Mouse (Mus musculus) CD4-positive, CD25-positive, alpha-beta regulatory T cell, adult 2 months (primary cell): ENCODE measurements around the gene Kcnj8.
A peak's percentile ranks its signal among the peaks of the same experiment; 100 is the strongest.
"Not testable (repeated sequence)": the region's sequence is repeated elsewhere in the genome, so short reads cannot be mapped to it uniquely, and the experiment has no call there.

ENCODE experiments used
- DNase-seq: peaks from one replicate; pipeline ENCODE4 v3.0.0-alpha.2; 2012; ENCODE audit warnings: low read depth, low spot score

Kcnj8 gene

DNA sequence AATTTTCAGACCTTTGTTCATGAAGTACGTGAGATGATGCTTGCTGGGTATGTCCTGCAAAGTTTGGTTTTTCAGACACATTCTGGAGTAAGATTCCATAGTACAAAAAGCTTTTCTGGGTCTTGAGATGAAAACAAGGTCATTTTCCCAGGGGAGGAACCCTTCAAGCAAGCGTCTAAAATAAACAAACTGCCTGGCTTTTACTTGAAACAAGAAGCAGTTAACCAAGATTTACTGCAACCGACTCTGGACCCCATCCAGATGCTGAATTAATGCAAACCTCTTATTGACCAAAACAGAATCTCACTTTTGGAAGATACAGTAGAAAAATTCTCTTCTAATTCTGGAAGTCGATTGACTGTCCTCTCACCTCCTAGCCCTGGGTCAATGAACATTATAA lies 20.5 kb downstream of the Kcnj8 start:
- no peak for DNase-seq

DNA sequence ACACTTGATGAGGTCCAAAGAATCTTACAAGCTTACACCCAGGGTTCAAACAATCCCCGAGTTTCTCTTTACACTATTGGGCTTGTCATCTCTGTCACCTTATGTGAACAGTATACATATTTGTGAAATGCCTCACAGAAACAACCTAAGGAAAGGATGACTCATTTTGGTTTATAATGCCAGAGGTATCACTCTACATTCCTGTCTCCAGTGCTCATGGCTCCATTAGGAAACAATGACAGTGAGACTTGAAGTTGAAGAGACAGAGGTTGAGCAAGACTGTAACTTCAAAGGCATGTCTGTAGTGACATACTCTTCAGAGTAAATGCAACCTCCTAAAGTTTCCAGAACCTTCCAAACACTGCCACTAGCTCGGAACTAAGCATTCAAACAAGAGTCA lies 23.0 kb downstream of the Kcnj8 start:
- DNase-seq, result no peak

DNA sequence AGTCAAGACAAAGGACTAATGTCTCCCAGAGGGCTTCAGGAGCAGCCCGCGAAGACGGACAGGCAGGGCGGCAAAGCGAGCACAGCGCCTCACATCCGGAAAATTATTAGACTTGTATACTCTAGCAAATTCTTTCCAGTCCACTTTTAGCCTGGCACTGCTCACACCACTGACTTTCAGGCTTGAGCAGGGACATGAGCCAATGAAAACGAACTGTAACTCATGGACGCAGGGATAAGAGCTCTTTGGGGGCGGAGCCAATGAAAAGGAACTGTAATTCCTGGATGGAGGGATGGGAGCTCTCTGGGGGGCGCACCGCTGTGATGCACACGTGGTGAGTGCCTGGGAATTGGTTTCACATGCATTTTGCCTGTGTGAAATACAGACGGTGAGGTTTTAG lies 26.3 kb downstream of the Kcnj8 start:
- DNase-seq, result no peak

DNA sequence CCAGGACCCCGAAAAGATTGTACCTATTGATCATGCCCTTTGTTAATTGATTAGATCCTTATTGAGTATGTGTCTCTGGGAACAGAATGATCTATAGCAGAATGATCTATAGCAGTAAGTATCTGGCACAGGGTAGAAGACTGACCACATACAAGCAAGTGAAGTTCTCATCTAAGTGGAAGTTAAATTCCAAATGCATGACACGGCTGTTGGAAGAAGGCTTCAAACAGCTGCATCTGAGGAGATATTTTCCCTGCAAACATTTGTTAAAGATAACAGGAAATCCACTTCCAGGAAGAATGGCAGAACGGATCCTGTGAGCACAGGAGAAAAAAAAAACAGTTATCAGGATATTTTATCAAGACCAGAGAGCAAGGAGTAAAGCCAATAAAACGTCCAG lies 27.8 kb downstream of the Kcnj8 start:
- DNase-seq, result no peak

DNA sequence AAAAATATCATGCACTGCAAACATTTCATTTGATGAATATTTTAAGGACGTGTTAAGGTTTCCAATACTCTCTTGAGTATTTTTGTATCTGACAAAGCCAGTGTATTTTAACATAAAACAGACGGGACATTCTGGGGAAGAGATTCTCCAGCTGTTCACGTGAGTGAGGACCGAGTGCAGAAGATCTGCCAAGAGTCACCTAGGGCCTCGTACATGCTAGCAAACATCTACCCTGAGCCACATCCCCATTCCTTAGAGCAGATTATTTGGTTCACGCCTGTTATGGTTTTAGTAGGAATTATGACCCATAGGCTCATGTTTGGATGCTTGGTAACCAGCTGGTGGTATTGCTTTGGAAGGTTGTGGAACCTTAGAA lies 28.6 kb downstream of the Kcnj8 start:
- DNase-seq, result no peak

DNA sequence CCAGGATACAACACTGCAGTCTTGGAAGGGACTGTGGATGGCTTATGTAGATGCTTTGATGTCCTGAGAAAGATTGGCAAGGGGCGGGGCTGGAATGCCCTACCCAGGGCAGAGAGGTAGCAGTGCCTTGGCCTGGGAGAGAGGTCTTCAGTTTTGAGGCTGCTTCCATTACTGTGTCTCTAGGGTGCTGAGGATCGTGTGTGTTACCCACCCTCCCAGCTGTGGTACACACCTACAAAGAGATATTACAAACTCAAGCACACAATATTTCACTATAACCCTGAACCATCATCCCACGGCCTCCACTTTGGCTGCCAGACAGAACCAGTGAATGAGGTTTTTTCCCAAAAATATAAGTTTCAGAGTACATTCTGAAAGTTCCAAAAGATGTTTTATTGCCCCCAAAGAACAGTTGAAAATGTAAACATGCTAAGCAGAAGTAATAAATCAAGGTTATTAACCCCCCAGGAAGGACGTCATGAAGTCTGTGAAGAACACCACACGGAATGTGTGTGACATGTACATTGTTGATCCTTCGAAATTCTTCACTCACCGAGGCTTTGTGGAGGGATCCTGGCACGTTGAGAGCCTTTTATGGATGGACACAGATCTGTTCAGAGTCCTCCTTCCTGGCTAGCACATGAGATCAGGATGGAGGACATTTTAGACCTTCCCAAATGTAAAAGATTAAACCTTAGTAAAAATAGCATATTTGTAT lies 29.2 kb downstream of the Kcnj8 start:
- DNase-seq, result no peak

DNA sequence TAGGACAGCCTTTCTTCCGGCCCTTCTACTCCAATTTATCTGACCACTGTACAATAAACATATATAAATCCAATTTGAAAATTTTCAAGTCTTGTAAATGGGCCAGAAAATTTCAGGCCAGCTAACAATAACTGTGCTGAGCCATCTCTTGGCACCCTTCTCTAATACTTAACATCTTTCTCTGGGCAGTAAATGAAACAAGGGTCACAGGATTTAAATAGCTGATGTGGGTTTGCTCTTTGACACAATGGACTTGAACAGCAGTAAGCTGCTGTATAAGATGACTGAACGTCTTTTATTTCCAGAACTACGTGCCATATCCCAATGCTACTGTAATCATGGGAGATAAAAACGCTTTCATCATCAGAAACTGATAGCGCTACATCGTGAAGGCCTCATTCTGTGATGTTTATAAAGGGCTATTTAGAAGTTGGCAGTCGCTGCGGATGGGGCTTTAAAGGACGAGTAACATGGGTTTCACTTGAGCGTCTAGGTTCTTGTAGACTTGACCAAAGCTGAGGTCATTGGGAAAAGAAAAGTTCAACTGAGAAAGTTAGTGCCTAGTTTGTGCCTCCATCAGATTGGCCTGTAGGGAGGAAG lies 30.8 kb downstream of the Kcnj8 start:
- DNase-seq, result no peak

DNA sequence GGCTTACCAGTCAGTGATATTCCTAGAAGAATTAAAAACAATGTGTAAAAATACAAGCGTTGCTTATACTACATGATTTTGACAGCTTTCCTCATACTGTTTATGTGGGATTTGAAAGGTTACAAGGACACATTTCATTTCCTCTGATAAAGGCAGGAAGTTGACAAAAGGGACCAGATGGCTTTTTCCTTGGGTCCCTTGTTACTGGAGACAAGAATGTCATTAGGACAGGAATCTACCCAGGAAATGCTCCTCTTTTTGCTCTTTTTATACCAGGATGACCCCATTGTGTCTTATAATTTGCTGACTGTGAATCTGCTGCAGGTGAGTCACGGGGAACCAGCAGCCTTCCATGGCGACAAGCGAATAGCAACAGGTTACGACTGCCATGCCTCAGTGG lies 31.3 kb downstream of the Kcnj8 start:
- DNase-seq, result no peak

DNA sequence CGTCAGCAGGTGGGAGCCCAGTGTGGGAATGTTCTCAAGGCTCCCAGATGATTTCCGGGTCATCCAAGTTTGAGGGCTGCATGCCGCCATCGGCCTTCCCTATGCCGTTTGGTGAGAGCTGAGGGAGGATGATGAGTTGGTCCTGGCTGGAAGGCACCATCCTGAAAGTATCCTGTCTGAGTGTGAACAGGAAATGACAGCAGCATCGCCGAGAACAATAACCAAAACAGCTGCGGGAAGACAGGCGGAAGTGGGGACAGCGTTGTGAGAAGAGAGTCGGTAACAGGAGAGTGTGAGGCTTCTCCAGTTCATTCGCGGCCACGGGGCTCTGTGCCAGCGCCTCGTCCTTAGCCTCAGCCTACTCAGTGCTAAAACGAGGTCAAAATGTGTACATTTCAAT lies 32.9 kb downstream of the Kcnj8 start:
- peak; percentile 64 for DNase-seq

DNA sequence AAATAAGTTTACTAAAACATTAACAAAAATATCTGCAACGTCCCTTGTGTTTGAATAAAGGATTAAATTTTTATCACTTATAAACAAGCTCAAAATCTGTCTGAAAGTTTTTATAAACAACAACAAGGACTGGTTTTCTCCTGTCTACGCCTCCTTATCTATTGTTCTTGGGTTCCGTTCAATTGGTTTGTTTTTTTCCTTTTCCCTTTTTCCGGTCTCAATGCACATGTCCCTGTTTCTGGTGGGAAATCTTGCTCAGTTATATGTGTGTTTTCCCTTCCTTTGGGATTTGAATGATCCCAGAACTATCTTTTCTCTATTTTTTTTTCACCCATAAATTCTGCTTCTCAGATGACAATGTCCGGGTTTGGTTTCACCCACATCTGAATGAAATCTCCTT lies 38.0 kb downstream of the Kcnj8 start:
- no peak for DNase-seq

DNA sequence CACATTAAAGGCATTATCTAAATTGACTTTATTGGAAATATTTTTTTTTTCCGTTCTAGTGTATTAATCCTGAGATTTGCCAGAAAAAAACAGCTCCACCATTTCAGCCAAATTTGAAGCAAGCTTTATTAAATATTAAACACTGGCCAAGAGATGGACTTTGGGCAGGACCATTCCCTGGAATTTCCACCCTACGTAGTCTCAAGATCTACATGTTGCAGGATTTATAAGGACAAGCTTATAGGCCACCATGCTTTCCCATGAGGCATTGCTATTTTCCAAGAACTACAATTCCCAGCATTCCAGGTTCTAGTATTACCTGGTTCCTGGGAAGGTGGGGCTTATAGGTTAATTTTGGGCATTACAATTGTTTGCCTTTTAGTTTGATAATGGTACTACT lies 38.7 kb downstream of the Kcnj8 start:
- no peak for DNase-seq

DNA sequence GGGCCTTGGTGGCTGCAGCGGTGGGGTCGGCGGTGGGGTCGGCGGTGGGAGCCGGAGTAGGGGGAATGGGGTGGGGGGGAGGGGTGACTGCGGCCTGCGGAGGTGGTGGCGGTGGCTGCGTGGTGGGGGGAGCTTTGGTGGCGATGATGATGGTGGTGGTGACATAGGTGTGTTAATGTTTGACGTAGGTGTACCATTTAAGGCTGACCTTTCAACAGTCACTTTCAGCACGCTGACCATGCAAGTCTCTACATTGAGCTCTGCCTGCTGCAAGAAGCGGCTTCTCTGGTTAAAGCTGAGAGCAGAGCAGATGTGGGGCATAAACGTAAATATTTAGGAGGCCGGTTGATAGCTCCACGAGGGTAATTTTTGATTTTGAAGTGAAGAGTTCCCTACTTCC lies 39.3 kb downstream of the Kcnj8 start:
- no peak for DNase-seq

DNA sequence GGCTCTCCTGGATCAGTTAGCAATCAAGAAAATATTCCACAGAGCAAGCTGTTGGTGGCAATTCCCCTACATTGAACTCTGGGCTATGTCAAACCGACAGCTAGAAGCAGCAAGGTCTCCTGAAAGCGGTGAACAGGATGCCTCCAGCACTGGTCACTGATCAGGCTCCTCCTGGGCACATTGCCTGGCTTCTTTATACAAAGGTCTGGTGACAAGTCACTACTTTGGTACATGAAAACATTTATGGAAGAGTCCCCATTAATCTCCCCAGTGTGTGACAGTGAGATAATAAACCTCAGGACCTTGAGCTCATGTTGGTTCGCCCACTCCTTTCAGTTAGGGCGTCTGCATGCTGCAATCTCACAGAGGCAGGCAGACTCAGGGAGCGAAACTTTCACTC lies 41.0 kb downstream of the Kcnj8 start:
- DNase-seq, result no peak

DNA sequence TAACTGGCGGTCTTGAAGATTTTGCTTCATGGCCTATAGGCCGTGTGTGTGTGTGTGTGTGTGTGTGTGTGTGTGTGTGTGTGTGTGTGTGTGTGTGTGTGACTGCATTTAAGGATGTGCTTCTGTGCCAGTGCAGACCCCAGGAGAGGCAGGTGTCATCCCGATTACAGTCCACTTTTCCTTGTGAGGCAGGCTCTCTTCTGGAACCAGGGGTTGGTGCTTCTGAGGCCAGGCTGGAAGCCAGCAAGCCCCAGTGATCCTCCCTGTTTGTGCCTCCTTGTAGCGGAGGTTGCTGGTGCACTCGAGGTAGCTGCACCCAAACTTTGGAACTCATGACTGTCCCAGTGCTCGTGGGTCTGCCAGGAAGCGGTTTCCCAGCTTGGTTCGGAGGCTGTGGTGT lies 41.7 kb downstream of the Kcnj8 start:
- DNase-seq, result no peak

DNA sequence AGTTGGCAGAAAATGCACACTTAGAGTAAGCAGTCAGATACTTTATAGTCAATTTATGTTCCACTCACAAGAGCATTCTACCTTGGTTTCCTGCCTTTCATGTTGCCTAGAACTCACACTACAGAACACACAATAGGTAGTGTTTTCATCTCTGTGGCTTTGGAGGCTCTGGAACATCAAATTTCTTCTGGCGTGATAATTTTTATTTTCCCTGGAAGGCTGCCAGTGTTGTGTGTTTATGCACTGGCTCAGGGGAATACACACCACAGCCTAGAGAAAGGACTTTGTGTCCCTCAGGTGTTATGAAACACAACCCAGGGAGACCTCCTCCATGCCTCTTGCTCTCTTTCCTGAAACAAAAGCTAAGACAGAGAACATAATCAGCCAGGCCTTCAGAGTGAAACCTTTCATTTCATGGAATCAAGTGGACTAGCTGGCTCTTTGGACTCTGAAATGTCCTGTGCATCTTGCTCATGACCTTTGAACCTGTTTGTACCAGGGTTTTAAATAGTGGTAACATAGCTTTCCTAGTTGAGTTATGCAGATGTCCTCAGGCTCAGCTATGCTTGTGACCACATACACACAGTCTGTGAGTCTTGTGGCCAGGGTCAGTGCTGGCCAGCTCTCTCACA lies 43.4 kb downstream of the Kcnj8 start:
- DNase-seq, result no peak

DNA sequence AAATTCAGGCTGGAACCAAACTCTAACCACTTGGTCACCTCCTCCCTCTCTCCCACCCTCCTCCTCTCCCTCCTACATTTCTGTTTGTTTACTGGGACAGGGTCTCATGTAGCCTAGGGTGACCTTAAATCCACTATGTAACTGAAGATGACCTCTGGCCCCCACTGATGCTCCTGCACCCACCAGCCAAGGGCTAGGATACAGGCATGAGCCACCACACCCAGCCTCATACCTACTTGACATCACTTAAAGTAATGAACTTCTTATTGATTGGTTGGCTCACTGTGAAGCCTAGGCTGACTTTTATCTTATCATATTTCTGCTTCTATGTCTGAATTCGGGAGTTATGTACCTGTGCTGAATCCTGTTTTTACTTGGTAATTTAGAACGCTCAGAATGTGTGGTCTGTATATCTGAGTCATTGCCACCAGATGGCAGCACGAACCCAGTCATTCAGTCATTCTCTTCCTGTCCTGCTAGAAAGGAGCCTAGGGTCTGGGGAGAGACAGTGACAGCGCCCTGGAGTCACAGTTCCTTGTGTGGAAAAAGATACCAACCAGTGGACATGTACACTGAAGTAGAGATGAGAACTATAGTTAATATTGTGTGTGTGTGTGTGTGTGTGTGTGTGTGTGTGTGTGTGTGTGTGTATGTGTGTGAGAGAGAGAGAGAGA lies 46.6 kb downstream of the Kcnj8 start:
- peak; percentile 84 for DNase-seq

DNA sequence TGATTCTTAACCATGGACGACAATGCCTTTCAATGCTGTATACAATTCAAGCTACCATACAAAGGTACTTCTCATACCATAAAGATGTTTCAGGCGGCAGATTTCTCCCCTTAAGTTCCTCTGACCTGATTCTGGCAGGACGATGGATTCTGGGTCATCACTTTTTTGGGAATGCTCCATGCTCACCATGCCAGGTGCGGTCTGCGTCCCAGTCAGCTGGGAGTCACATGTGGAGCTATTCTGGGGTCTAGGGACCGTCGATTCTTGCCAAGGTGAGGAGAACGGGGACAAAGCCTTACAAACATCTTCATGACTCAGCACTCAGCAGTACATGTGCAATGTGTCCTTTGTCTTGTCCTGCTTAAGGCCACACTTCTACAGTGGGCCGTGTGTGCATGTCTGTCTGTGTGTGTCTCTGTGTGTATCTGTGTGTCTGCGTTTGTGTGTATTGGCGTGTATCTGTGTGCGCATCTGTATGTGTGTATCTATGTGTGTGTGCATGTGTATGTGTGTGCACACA lies 49.8 kb downstream of the Kcnj8 start:
- DNase-seq, result no peak

DNA sequence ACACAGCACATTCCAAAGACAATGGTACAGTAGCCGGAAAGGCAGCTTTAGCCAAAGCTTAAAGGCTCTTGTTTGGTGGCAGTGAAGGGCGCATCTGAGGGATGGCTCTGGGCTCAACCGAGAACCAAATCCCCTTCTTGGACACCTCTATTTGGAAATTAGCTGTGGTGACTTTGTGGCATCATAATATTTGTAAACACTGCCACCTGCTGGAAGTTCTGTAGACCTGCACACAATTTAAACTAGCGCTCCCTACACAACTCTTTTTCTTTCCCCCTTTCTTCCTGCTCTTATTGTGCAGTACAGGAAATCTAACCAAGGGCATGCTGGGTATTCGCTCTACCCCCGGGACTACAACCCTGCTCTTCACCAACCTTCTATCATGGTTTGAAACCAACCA lies 52.3 kb downstream of the Kcnj8 start:
- peak; percentile 60 for DNase-seq

DNA sequence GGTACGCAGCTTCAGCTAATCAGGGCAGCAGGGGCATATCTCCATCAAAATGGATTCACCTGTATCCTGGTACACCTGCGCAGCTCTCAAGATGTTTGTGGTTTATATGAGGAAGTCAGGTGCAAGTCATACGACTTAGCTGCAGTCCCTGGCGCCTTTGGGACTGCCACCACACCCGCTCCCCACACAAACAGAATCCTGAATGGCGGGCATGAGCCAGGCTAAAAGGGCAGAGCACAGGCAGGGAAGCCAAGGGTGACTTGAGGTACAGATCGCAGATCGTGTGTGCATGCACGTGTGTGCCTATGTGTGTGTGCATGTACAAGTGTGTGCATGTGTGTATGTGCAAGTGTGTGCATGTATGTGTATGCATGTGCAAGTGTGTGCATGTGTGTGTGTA lies 56.0 kb downstream of the Kcnj8 start:
- not testable (repeated sequence) for DNase-seq

DNA sequence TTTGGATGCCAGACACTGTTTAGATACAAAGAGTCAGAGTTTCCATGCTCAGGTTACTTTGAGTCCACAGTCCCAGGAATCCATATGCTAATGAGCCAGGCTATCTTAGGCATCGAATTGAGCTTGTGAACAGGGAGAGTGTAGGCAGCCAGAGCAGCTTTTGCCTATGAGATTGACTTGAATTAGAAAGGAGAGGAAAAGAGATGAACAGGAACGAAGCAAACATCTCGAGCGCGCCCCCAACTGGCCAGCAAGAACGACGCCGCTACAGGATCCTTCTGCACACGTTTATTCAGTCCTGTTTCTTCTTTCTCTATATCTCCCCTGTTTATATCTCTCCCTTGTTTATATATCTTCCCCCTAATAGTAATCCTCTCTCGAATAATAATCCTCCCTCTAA lies 56.5 kb downstream of the Kcnj8 start:
- DNase-seq, result peak; percentile 64
